Mouse (Mus musculus) heart, embryonic 16.5 days (tissue): Measurements from ENCODE around the gene Tspear. TPM values are rescaled to one million over a fixed set of nuclear protein-coding genes. Genes with fewer than 3 reads are reported as not detected.

Experiments
- ATAC-seq: fragments of 200-750 bp; cut with Nextera tagmentation; replicated peaks from 2 replicates; pipeline ENCODE4 v1.8.0; 2017; ENCODE audit warnings: moderate number of reproducible peaks; ENCODE audit not compliant: insufficient read depth, low FRiP score; ENCODE audit errors: extremely low read depth
- H3K27ac ChIP-seq: fragments of 300-500 bp; sonication (generic); 2 replicates; pipeline ENCODE4 v1.5.1; 2014; ENCODE audit warnings: mild to moderate bottlenecking, low read length, control low read depth, moderate library complexity
- H3K27me3 ChIP-seq: fragments of 300-500 bp; sonication (generic); 2 replicates; pipeline ENCODE4 v1.6.1; 2014; ENCODE audit warnings: low read length, mixed read lengths; ENCODE audit not compliant: control insufficient read depth, insufficient read depth
- H3K36me3 ChIP-seq: fragments of 300-500 bp; sonication (generic); 2 replicates; pipeline ENCODE4 v1.6.1; 2014; ENCODE audit not compliant: control insufficient read depth, insufficient read depth
- H3K4me1 ChIP-seq: fragments of 300-500 bp; sonication (generic); 2 replicates; pipeline ENCODE4 v1.6.1; 2014; ENCODE audit warnings: low read length, mixed read lengths; ENCODE audit not compliant: control insufficient read depth, insufficient read depth
- H3K4me2 ChIP-seq: fragments of 300-500 bp; sonication (generic); 2 replicates; pipeline ENCODE4 v1.6.1; 2014; ENCODE audit warnings: low read depth, mild to moderate bottlenecking, control low read depth, low read length
- H3K4me3 ChIP-seq: fragments of 300-500 bp; sonication (generic); 2 replicates; pipeline ENCODE4 v1.5.1; 2014; ENCODE audit warnings: mild to moderate bottlenecking, control low read depth, low read length
- H3K9ac ChIP-seq: fragments of 300-500 bp; sonication (generic); 2 replicates; pipeline ENCODE4 v1.6.1; 2014; ENCODE audit warnings: low read length, control low read depth
- H3K9me3 ChIP-seq: fragments of 300-500 bp; sonication (generic); replicated peaks from 2 replicates; pipeline ENCODE4 v1.6.1; 2016; ENCODE audit warnings: low read length; ENCODE audit not compliant: control insufficient read depth
- WGBS: fragments of 180-500 bp; shearing (Covaris S2); extraction: QIAGEN DNeasy Blood & Tissue Kit; methylation state at CpG from one replicate; pipeline ENCODE4 v1.1.7; 2014; 5-methylcytosine and 5-hydroxymethylcytosine counted together
- polyA plus RNA-seq: library from polyadenylated mRNA; unstranded; fragments of >200 nt; fragmentation: Nextera tagmentation; extraction: Ambion mirVana; gene quantifications from 2 replicates; pipeline ENCODE4 v1.2.1, GENCODE M21; 2015

The Tspear gene
- polyA plus RNA-seq, 1 experiment from 2014 or later: 0.28 TPM

GRCm38 (mm10) chr10:77815514-77815913, 129.1 kb downstream of the Tspear start:
- no peaks in the 10 kb centered on the region; the same call in 1 of the 2 replicates for H3K9me3 ChIP-seq
- H3K27ac ChIP-seq: no peak overlapping the region
- H3K4me2 ChIP-seq: no peak overlapping the region
- 25% methylated on average over 5 of the region's 5 CpGs for WGBS
- ATAC-seq: no peak
- no peak overlapping the region for H3K9ac ChIP-seq
- H3K36me3 ChIP-seq: no peaks in the 10 kb centered on the region
- H3K4me1 ChIP-seq: no peaks in the 10 kb centered on the region
- no peak overlapping the region for H3K4me3 ChIP-seq
- H3K27me3 ChIP-seq: no peaks in the 10 kb centered on the region

- ATAC-seq: no peak
- no peaks in the 10 kb centered on the region for H3K27me3 ChIP-seq
- no peak overlapping the region for H3K4me2 ChIP-seq
- no peak overlapping the region for H3K4me3 ChIP-seq
- no peaks in the 10 kb centered on the region; the same call in 1 of the 2 replicates for H3K9me3 ChIP-seq
- H3K9ac ChIP-seq: no peak overlapping the region
- H3K27ac ChIP-seq: no peak overlapping the region
- no peaks in the 10 kb centered on the region for H3K4me1 ChIP-seq
- H3K36me3 ChIP-seq: no peaks in the 10 kb centered on the region
- 93% methylated on average over 4 of the region's 4 CpGs for WGBS
Observed at GRCm38 (mm10) chr10:77818523-77818922, 132.2 kb downstream of the Tspear start.

GRCm38 (mm10) chr10:77819203-77819602, 132.8 kb downstream of the Tspear start:
- H3K36me3 ChIP-seq: no peaks in the 10 kb centered on the region
- H3K4me1 ChIP-seq: no peaks in the 10 kb centered on the region
- no peak for ATAC-seq
- no peak overlapping the region for H3K4me3 ChIP-seq
- H3K27ac ChIP-seq: no peak overlapping the region
- WGBS: 42% methylated on average over 4 of the region's 4 CpGs
- H3K9ac ChIP-seq: no peak overlapping the region
- no peaks in the 10 kb centered on the region; the same call in 1 of the 2 replicates for H3K9me3 ChIP-seq
- H3K27me3 ChIP-seq: no peaks in the 10 kb centered on the region
- H3K4me2 ChIP-seq: no peak overlapping the region

- H3K9ac ChIP-seq: no peak within 1 kb of the TSS
- ATAC-seq: no peak
- no peak within 1 kb of the TSS for H3K27ac ChIP-seq
- H3K9me3 ChIP-seq: peaks cover 3% of the 10 kb centered on the region; the same call in 1 of the 2 replicates
- no peak within 1 kb of the TSS for H3K4me3 ChIP-seq
- H3K4me2 ChIP-seq: no peak within 1 kb of the TSS
- WGBS: 52% methylated on average over 6 of the region's 6 CpGs
- no peaks in the 10 kb centered on the region for H3K36me3 ChIP-seq
- H3K27me3 ChIP-seq: no peaks in the 10 kb centered on the region
- no peaks in the 10 kb centered on the region for H3K4me1 ChIP-seq
Observed at GRCm38 (mm10) chr10:77826951-77827350, 140.6 kb downstream of the Tspear start, which contains the start of gene Krtap10-4. Gene Krtap10-4 (minus strand): TSS chr10:77827095.

- Histone ChIP-seq H3K4me2 (no peak within 1 kb of the TSS), H3K36me3 (no peaks in the 10 kb centered on the region), H3K9me3 (peaks cover under 1% of the 10 kb centered on the region; the same call in 1 of the 2 replicates), H3K9ac (no peak within 1 kb of the TSS), H3K4me1 (no peaks in the 10 kb centered on the region), H3K4me3 (no peak within 1 kb of the TSS), H3K27ac (no peak within 1 kb of the TSS), H3K27me3 (no peaks in the 10 kb centered on the region)
- no peak for ATAC-seq
- 59% methylated on average over 9 of the region's 9 CpGs for WGBS
Observed at GRCm38 (mm10) chr10:77835647-77836046, 149.3 kb downstream of the Tspear start, which contains the start of gene Krtap10-10. Gene Krtap10-10 (plus strand): TSS chr10:77835947.

GRCm38 (mm10) chr10:77839006-77839405, 152.6 kb downstream of the Tspear start:
- Histone ChIP-seq H3K4me1 (no peaks in the 10 kb centered on the region), H3K9me3 (peaks cover 16% of the 10 kb centered on the region), H3K36me3 (no peaks in the 10 kb centered on the region; the same call in 1 of the 2 replicates), H3K27me3 (no peaks in the 10 kb centered on the region), H3K9ac (no peak overlapping the region), H3K4me3 (no peak overlapping the region), H3K27ac (no peak overlapping the region), H3K4me2 (no peak overlapping the region)
- no peak for ATAC-seq
- WGBS: 63% methylated on average over 6 of the region's 6 CpGs

GRCm38 (mm10) chr10:77846503-77846902, 160.1 kb downstream of the Tspear start, which contains the start of gene Gm36176:
Gene Gm36176 (plus strand): TSS chr10:77846803.
- no peak within 1 kb of the TSS for H3K4me3 ChIP-seq
- no peak for ATAC-seq
- WGBS: 55% methylated on average over 3 of the region's 3 CpGs
- H3K27me3 ChIP-seq: no peaks in the 10 kb centered on the region
- H3K9me3 ChIP-seq: peaks cover 13% of the 10 kb centered on the region
- H3K27ac ChIP-seq: no peak within 1 kb of the TSS
- H3K4me1 ChIP-seq: no peaks in the 10 kb centered on the region
- H3K36me3 ChIP-seq: no peaks in the 10 kb centered on the region; the same call in 1 of the 2 replicates
- H3K4me2 ChIP-seq: no peak within 1 kb of the TSS
- no peak within 1 kb of the TSS for H3K9ac ChIP-seq

GRCm38 (mm10) chr10:77846961-77847360, 160.6 kb downstream of the Tspear start:
- H3K36me3 ChIP-seq: no peaks in the 10 kb centered on the region; the same call in 1 of the 2 replicates
- WGBS: 21% methylated on average over 2 of the region's 2 CpGs
- no peak overlapping the region for H3K27ac ChIP-seq

GRCm38 (mm10) chr10:77847538-77847937, 161.2 kb downstream of the Tspear start:
- no peaks in the 10 kb centered on the region for H3K27me3 ChIP-seq
- no peak overlapping the region for H3K27ac ChIP-seq
- peaks cover 12% of the 10 kb centered on the region for H3K9me3 ChIP-seq
- no peak overlapping the region for H3K4me2 ChIP-seq
- no peak overlapping the region for H3K9ac ChIP-seq
- 79% methylated on average over 2 of the region's 2 CpGs for WGBS
- H3K4me3 ChIP-seq: no peak overlapping the region
- ATAC-seq: no peak
- H3K36me3 ChIP-seq: no peaks in the 10 kb centered on the region; the same call in 1 of the 2 replicates
- H3K4me1 ChIP-seq: no peaks in the 10 kb centered on the region

More at GRCm38 (mm10) chr10:77846961-77847360, 160.6 kb downstream of the Tspear start:
- H3K27me3 ChIP-seq: no peaks in the 10 kb centered on the region
- no peak overlapping the region for H3K4me2 ChIP-seq
- H3K9me3 ChIP-seq: peaks cover 12% of the 10 kb centered on the region
- no peaks in the 10 kb centered on the region for H3K4me1 ChIP-seq
- no peak overlapping the region for H3K9ac ChIP-seq
- H3K4me3 ChIP-seq: no peak overlapping the region
- no peak for ATAC-seq
